Mouse (Mus musculus) urinary bladder, postnatal 25 days (tissue): ENCODE measurements around the gene Wdr1.

Experiments used
- DNase-seq: peaks from one replicate; pipeline ENCODE4 v3.0.0; 2022; ENCODE audit warnings: low spot score

Gene Wdr1

DNA sequence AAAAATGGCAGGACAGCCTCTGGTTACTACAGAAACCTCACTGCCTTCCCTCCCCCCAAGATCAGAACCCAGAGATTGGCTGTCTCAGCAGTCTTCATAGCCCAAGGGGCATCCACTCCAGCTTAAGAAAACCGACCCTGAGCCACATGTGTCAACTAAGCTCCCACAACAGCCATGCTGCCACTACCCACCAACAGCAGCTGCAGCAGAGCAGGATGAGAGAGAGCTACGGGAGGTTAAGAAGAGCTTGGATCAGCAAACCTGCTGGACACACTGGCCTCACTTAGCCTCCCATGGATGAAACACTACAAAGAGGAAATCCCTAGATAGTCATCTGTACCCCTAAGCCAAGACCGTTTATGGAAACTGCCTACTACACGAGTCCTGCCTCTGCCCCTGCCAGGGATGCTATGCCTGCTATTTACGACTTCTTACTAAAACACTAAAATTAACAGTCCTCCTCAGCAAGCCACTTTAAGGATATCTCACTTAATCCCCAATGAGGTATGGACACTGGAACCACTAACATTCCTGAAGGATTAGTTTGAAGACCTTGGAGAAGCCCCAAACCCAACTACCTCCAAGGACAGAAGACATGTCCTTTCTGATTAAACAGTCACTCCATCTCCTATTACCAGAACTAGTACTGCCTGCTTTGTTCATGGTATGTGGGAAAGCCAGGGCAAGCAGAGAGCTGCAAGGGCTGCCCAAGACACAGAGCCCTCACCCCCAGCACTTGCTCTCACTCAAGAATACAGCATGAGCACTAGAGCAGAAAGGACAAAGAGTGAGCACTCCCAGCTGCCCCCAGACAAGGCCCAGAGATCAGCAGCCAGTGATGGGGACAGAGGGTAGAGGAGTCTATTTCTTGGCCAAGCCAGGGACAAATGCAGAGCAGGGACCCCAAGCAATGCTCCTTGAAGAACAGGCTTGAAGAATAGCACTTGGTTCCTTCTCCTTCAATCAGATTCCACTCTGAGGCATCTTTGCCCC lies 18.3 kb downstream of the Wdr1 start:
- no peak for DNase-seq

GRCm38 (mm10) chr5:38543496-38544217 lies 19.4 kb downstream of the Wdr1 start:
- no peak for DNase-seq

DNA sequence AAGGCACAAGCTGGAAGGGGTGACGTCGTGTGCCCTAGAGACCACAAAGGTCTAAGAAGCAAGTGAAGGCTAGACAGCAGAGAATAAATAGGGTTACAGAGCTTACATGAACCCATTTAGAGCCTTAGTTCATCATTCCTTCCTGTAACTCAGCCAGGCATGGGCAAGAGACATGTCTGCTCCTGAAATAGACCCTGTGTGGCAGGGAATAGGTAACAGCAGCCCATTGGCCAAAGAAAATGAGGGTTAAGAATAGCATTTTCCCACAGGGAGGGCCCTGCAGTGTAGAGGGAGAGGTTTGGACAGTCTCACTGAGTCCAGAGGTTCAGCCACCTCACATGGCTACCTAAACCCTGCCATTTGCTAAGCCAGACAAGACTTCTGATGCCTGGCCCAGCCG lies 21.3 kb downstream of the Wdr1 start:
- DNase-seq, result no peak

DNA sequence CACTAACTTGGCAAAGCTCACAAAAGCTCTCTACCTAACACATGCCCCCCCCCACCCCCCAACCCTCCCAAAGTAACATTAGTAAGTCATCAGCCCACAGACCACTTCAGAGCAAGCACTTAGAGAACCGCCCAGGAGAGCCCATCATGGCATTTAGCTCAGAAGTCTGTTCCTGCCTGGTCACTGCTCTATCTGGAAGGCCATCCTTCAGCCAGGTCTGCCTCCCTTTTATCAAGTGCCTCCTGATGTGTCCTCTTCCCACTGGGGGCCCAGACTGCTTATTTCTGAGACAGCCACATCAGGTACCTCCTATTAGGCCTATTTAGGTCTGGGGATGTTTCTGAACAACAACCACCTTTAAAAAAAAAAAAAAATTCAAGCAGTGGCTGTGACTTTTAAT lies 22.1 kb downstream of the Wdr1 start:
- no peak for DNase-seq

GRCm38 (mm10) chr5:38538508-38538907 lies 24.5 kb downstream of the Wdr1 start:
- DNase-seq, result no peak

- DNase-seq, result no peak
Observed at GRCm38 (mm10) chr5:38537845-38538244, 25.2 kb downstream of the Wdr1 start.

- no peak for DNase-seq
Observed at GRCm38 (mm10) chr5:38536822-38537221, 26.2 kb downstream of the Wdr1 start.

DNA sequence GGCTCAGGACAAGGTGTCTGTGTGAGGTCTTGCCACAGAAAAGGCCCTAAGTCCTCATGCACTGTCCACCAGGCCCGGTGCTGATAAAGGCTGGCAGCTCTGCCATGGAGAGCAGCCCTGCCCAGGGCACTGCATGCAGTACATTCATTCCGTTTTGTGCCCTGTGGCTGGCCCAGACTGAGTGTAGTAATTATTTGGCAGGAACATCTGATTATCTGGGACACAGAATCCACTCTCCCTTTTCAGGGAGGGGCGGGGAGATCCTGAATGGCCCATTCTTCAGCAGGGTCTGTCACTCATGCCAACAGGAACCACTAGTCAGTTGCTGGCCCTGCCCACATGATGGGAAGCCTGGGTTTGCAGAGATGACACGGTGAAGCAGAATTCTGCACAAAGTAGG lies 30.9 kb downstream of the Wdr1 start:
- DNase-seq, result no peak

GRCm38 (mm10) chr5:38529724-38530428 lies 33.1 kb downstream of the Wdr1 start:
- DNase-seq, result no peak

DNA sequence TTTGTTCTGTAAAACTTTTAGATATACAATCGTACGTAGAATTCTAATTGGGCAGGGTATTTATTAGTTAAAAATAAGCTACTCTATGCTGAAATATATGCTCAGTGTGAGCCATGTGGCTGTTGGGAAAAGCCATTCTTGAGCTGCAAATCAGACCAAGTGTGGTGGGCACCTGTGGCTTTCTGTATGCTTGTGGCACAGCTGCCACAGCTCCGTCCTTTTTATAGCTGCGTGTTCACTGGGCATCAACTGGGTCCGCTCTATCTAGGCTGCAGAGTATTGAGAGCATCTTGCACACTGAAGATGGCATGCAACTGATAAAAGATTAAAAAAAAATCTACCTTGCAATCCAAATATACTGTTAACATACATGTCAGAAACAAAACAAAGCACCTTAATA lies 40.0 kb downstream of the Wdr1 start:
- DNase-seq, result no peak

DNA sequence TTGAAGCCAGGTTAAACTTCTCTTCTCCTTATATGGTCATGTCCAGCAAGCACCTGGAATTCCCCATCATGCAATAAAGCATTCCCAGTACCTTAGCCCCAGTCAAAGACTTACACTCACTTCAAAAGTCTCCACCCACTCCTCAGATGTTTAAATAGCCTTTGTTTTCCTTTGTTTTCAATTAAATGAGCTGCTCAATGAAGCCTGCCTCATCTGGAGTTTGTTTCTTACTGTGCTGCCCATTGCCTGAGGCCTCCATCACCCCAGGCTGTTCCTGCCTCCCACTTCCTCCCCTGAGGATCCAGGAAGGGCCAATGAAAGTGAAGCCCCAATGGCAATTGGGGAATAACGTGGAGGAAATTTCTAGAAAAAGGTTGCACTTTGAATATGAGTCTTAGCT lies 42.2 kb downstream of the Wdr1 start:
- DNase-seq, result no peak

DNA sequence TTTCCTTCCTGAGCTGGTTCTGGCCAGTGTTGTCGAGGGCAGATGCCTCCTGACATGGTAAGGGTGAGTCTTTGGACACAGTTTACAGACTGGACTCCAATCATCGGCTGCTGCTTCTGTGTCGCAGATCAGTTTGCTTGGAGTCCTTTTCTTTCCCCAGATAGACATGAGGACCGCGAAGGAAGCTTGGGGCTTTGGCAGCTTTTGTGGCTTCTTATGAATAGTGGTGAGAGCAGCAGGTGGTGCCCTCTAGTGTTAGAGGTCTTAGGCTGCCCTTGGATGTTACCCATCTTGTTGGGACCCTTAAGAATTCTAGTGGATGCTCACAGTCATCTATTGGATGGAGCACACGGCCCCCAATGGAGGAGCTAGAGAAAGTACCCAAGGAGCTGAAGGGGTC lies 46.8 kb downstream of the Wdr1 start:
- DNase-seq, result no peak

GRCm38 (mm10) chr5:38512991-38513390 lies 50.0 kb downstream of the Wdr1 start:
- no peak for DNase-seq

DNA sequence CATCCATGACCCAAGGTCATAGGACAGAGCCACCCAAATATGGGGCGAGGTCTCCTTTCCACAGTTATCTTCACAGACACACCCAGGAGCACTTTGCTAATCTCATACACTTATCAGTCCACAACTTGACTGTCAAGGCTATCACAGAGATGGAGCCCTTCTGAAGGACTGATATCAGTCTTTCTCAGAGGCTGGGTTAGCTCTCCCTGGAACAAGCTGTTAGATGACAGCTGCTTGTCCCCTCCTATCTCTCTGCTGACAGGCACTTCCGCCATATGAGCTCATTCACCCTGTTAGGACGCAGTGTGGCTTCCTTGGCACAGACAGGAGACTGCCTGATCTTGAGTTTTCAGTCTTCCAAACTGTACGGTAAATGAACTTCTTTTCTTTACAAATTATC lies 53.5 kb downstream of the Wdr1 start:
- no peak for DNase-seq

DNA sequence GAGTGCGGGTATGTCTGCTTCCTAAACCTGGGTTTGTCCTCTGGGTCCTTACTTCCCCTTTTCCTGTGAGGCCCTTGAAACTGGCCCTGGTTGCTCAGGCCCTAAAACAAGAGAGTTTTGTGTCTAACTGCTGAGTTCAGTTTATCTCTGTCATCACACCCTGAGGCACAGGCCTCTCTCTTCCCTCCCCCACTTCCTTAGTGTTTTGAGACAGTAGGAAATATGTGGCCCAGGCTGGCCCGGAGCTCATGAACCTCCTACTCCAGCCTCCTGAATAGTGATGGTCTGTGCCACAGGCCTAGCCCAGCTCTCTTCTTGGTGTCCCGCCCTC lies 57.6 kb downstream of the Wdr1 start:
- DNase-seq, result no peak

DNA sequence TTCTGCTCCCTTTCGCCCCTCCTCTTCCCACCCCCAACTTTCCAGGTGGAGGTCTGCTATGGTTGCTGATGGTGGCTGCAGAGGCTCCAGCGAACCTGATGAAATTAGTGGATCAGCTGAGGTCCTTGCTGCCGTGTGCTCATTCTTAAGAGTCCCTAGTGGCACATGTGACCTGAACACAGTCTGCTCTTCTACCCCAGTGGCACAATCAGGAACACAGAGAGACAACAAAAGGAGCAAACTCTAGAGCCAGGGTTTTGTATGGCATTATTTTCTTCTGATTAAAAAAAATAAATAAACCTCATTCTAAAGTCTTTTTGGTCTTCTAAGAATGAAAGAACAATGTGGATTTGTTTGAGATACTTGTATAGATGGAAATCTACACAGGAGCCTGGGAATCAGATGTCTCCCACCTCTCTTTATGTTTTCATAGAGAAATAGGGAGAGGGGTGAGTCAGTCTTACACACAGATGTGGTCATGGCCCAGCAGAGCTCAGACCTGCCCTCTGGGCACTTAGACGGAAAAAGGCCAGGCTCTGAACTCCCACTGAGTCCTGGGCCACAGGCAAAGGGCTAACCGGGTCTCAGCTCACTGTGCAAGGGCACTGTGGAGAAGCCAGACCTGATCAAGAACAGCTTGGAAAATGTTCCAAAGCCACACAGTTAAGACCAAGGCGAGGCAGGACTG lies 58.1 kb downstream of the Wdr1 start:
- DNase-seq, result no peak

DNA sequence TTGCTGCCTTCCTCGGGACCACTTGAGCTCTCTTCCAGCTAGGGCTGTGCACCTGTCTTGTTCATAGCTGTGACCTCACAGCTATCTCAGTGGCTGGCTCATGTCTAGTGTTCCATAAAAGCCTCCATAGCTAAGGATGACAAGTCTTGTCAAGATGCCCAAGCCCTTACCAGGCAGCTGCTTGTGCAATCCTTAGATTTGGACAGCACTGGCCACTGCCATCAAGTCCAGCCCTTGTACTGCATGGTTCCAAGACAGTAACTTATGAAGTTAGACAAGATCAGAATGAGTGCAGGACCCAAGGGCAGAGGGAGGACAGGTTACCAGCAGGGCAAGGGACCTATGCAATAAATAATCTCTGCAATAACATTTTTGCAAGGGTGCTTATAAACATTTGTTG lies 58.9 kb downstream of the Wdr1 start:
- no peak for DNase-seq

DNA sequence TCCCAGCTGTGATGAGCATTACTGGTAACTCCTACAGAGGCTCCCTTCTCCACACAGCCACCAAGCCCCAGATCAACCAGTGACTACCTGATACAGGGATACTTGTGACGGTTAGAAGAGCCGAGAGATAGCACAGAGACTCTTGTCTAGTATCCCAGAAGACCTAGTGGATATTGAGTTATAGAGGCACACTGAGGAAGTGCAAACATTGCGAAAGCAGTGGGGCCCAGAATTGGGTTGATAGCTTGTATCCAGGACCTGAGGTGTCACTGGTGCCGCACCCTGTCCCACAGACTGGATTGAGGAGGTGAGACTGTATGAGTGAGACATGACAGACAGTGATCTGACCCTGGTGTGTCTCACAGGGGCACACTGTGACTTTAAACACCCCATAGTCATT lies 60.0 kb downstream of the Wdr1 start, which contains the start of gene Slc2a9:
Slc2a9 (minus strand) TSS at position 152 of the 400 bp plus-strand sequence.
- no peak for DNase-seq

DNA sequence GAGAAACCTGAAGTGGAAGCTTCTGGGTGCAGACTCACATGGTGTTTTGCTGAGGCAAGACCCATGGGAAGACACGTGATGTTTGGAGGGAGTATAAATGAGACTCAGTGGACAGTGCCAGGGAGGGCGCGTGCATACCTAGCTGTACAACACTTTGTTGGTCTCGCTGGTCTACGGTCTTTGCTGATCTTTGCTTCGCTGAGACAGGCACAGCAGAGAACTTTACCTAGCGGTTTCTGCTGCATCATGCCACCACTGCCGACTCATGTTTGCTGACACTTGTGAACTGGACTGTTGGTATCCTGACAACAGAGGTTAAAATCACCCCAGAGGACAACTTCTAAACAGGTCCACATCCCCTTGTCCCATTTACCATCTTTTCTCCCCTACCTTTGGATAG lies 63.0 kb downstream of the Wdr1 start:
- no peak for DNase-seq

DNA sequence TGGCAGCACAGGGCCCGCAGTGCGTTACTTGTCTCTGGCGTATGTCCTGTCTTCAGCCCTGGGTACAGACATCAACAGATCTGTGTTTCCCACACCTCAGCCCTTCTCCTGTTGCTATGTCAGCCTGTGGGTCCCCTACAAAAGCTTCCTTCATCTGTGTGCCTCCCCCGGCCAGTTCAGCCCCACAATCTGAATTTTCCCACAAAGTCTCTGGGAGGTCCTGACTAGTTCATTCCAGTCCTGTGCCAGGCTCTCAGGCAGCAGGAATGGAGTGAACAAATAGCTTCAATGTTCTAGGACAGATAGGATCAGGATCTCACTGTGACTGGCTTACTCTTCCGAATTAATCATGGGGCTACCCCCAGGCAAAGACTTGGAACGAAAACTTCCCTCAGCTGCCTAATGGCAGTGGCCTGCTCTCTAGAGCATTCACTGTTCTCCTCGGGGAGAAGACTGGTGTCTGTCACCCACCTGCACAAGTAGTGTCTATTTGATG lies 63.7 kb downstream of the Wdr1 start:
- DNase-seq, result no peak

- no peak for DNase-seq
Observed at GRCm38 (mm10) chr5:38498479-38498878, 64.5 kb downstream of the Wdr1 start.

DNA sequence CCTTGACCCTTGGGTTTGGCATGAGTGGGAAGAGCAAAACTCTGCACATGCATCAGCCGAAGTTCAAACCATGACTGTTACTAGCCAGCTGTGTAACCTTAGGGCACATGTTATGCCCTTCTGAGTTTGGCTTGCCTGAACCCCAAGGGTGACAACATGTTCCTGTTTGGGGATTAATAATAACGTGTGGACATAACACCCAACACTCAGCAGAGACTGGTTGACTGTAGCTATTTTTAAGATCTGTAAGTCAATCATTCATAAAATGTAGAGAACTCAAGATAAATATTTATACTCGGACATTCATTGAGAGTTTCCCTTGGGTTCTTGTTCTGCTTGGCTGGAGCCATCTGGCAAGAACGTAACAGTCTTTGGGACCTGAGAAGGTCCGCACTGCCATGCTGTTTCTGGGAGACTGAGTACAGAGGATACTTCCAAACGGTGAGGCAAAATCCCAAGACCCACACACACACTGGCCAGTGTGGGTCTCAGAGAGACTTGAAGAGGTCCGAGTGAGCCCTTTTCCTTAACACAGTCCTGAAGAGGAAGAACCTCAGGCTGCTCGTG lies 66.4 kb downstream of the Wdr1 start:
- DNase-seq, result no peak
